Mouse (Mus musculus) induced T-regulatory cell, adult 2 months (primary cell): ENCODE measurements around the gene Gpd1l.
A peak's percentile ranks its signal among the peaks of the same experiment; 100 is the strongest.
"Not testable (repeated sequence)": the region's sequence is repeated elsewhere in the genome, so short reads cannot be mapped to it uniquely, and the experiment has no call there.

Source experiments
- DNase-seq: peaks from one replicate; pipeline ENCODE4 v3.0.0-alpha.2; 2012; ENCODE audit warnings: low read depth

Gene Gpd1l

GRCm38 (mm10) chr9:114933723-114934171 is at the start of gene Gpd1l:
Gene Gpd1l (minus strand): TSS chr9:114933987.
- DNase-seq: peak; percentile 87

GRCm38 (mm10) chr9:114982689-114983360 is 49.0 kb upstream of the Gpd1l start, which contains the start of gene Rps27rt:
Gene Rps27rt (minus strand): TSS chr9:114982739.
- no peak for DNase-seq

GRCm38 (mm10) chr9:114979969-114980368 is 46.2 kb upstream of the Gpd1l start:
- no peak for DNase-seq

GRCm38 (mm10) chr9:114978281-114979111 is 44.7 kb upstream of the Gpd1l start, which contains the start of gene Osbpl10:
Gene Osbpl10 (plus strand): TSS chr9:114978569.
- DNase-seq: peak; percentile 6

GRCm38 (mm10) chr9:114977461-114978280 is 43.9 kb upstream of the Gpd1l start:
- peak; percentile 16 for DNase-seq

- not testable (repeated sequence) for DNase-seq
Measured at GRCm38 (mm10) chr9:114966286-114966685, 32.5 kb upstream of the Gpd1l start.

- DNase-seq: no peak
Measured at GRCm38 (mm10) chr9:114964093-114964492, 30.3 kb upstream of the Gpd1l start.

- no peak for DNase-seq
Measured at GRCm38 (mm10) chr9:114960844-114961243, 27.1 kb upstream of the Gpd1l start.

GRCm38 (mm10) chr9:114960043-114960789 is 26.4 kb upstream of the Gpd1l start:
- DNase-seq: no peak

GRCm38 (mm10) chr9:114956945-114957344 is 23.2 kb upstream of the Gpd1l start:
- peak; percentile 62 for DNase-seq

GRCm38 (mm10) chr9:114955340-114955739 is 21.6 kb upstream of the Gpd1l start:
- DNase-seq: no peak

GRCm38 (mm10) chr9:114952866-114953265 is 19.1 kb upstream of the Gpd1l start:
- peak; percentile 58 for DNase-seq

- DNase-seq: no peak
Measured at GRCm38 (mm10) chr9:114948395-114948794, 14.6 kb upstream of the Gpd1l start.

GRCm38 (mm10) chr9:114945576-114945975 is 11.8 kb upstream of the Gpd1l start:
- no peak for DNase-seq

GRCm38 (mm10) chr9:114944642-114945041 is 10.9 kb upstream of the Gpd1l start:
- DNase-seq: no peak

GRCm38 (mm10) chr9:114936687-114937086 is 2.9 kb upstream of the Gpd1l start:
- no peak for DNase-seq

- DNase-seq: no peak
Measured at GRCm38 (mm10) chr9:114935321-114935720, 1.5 kb upstream of the Gpd1l start.

- peak; percentile 68 for DNase-seq
Measured at GRCm38 (mm10) chr9:114934231-114934630, 444 bp upstream of the Gpd1l start.

GRCm38 (mm10) chr9:114933037-114933722 is 607 bp downstream of the Gpd1l start:
- no peak for DNase-seq

GRCm38 (mm10) chr9:114932607-114933006 is 1.2 kb downstream of the Gpd1l start:
- DNase-seq: peak; percentile 38
